Mouse (Mus musculus) liver, embryonic 14.5 days (tissue): ENCODE measurements at regions not wholly inside any gene's neighbourhood (a gene's known extent, or its start where the extent isn't known, plus 50 kb on each side); places are given as distances from the start of the nearest gene placed in this dataset.

Experiments
- ATAC-seq: fragments of 200-750 bp; cut with Nextera tagmentation; 2 replicates; pipeline ENCODE4 v1.8.0; 2017; ENCODE audit warnings: moderate number of reproducible peaks, mild to moderate bottlenecking, moderate library complexity; ENCODE audit not compliant: insufficient read depth
- DNase-seq, 3 experiments: peaks; one replicate each; pipeline ENCODE4 v3.0.0-alpha.2; 2012 to 2013; ENCODE audit warnings: low read depth in 3 of 3, low spot score in 3 of 3
- H3K27ac ChIP-seq: fragments of 300-500 bp; sonication (generic); 2 replicates; pipeline ENCODE4 v1.5.1; 2014; ENCODE audit warnings: moderate library complexity, mild to moderate bottlenecking, control low read depth, inconsistent platforms
- H3K27me3 ChIP-seq: fragments of 300-500 bp; sonication (generic); 2 replicates; pipeline ENCODE4 v1.6.1; 2014; ENCODE audit warnings: mild to moderate bottlenecking, low read length, moderate library complexity; ENCODE audit not compliant: control insufficient read depth, insufficient read depth
- H3K36me3 ChIP-seq: fragments of 300-500 bp; sonication (generic); replicated peaks from 2 replicates; pipeline ENCODE4 v1.6.1; 2014; ENCODE audit warnings: low read depth; ENCODE audit not compliant: control insufficient read depth, insufficient read depth
- H3K4me1 ChIP-seq, 2 experiments: fragments of 200-500 bp in 1 of 2; fragments of 300-500 bp in 1 of 2; sonication (generic) in 1 of 2; replicated peaks; 2 replicates each; pipeline ENCODE4 v1.6.1; 2012 to 2014; ENCODE audit warnings: antibody characterized with exemption in 1 of 2, inconsistent platforms in 1 of 2, low read length in 1 of 2; ENCODE audit not compliant: control insufficient read depth in 2 of 2, insufficient read depth in 2 of 2
- H3K4me2 ChIP-seq: fragments of 300-500 bp; sonication (generic); 2 replicates; pipeline ENCODE4 v1.6.1; 2014; ENCODE audit warnings: low read depth, mild to moderate bottlenecking, control low read depth, moderate library complexity
- H3K4me3 ChIP-seq, 2 experiments: fragments of 200-500 bp in 1 of 2; fragments of 300-500 bp in 1 of 2; sonication (generic) in 1 of 2; 2 replicates each; pipeline ENCODE4 v1.5.1; 2012 to 2014; ENCODE audit warnings: low read depth in 2 of 2, low read length in 2 of 2, mild to moderate bottlenecking in 2 of 2, control low read depth in 1 of 2, inconsistent platforms in 1 of 2, moderate library complexity in 1 of 2; ENCODE audit not compliant: insufficient read depth in 1 of 2
- H3K9ac ChIP-seq: fragments of 300-500 bp; sonication (generic); replicated peaks from 2 replicates; pipeline ENCODE4 v1.6.1; 2014; ENCODE audit warnings: mild to moderate bottlenecking, control low read depth, moderate library complexity
- H3K9me3 ChIP-seq: fragments of 300-500 bp; sonication (generic); 2 replicates; pipeline ENCODE4 v1.6.1; 2016; ENCODE audit warnings: low read length, mixed read lengths; ENCODE audit not compliant: control insufficient read depth
- CTCF ChIP-seq: IDR thresholded peaks from 2 replicates; pipeline ENCODE4 v1.5.1; 2016; ENCODE audit warnings: antibody characterized with exemption, low read depth, control low read depth
- EP300 ChIP-seq: IDR thresholded peaks from 2 replicates; pipeline ENCODE4 v1.6.1; 2016; ENCODE audit warnings: antibody characterized with exemption, low read depth
- WGBS: fragments of 180-500 bp; shearing (Covaris S2); extraction: QIAGEN DNeasy Blood & Tissue Kit; methylation state at CpG from one replicate; pipeline ENCODE4 v1.1.7; 2014; ENCODE audit not compliant: insufficient replicate concordance; 5-methylcytosine and 5-hydroxymethylcytosine counted together

DNA sequence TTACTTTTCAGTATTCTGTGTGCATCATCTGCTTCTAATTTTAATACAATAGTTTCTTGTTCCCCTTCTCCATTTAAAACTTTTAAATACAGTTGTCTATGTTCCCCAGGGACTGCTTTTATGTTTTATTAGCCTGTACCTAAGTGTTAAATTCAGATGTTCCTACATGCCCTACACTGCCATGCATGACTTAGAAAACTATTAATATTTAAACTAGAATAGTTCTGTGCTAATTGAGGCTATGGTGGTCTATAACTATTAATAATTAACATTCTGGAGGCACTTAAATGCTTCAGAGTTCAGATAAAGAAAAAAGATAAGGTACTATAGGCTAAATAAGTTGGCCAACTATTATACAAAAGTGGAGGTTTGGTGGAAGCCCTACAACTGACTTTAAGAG lies 647.3 kb upstream of the Rag2 start:
- ATAC-seq = no peak

DNA sequence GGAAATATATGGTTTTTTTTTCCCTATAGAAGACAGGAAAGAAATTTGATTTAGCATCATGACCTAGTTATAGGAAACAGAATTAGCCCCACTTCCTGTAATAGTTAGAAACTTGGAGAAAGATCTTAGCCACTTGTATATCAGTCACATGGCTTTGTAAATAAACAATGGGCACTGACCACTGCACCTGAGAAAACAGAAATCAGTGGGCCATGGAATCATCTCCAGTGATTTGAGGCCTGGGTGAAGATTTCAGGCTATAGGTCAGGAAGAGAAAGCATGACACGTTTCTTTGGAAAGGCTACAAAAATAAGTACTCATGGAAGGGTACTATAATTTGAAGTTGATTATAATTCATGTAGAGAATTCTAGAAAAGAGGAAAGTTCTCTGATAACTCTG lies 642.2 kb upstream of the Rag2 start:
- H3K9me3 ChIP-seq = no peaks in the 10 kb centered on the region
- no peaks in the 10 kb centered on the region for H3K27me3 ChIP-seq
- no peak overlapping the region for H3K4me2 ChIP-seq
- no peak for ATAC-seq
- no peak for DNase-seq
- no peak overlapping the region for H3K27ac ChIP-seq
- no peaks in the 10 kb centered on the region for H3K4me1 ChIP-seq
- no peak overlapping the region for H3K4me3 ChIP-seq
- WGBS = 34% methylated on average over 1 of the region's 1 CpGs
- H3K9ac ChIP-seq = no peak overlapping the region
- no peaks in the 10 kb centered on the region for H3K36me3 ChIP-seq
- TF ChIP-seq CTCF = no peak
- no peak for TF ChIP-seq EP300

More for the DNA sequence above, 647.3 kb upstream of the Rag2 start:
- no peaks in the 10 kb centered on the region for H3K27me3 ChIP-seq
- no peak overlapping the region for H3K9ac ChIP-seq
- no peaks in the 10 kb centered on the region for H3K36me3 ChIP-seq
- DNase-seq = no peak
- no peak overlapping the region for H3K4me2 ChIP-seq
- TF ChIP-seq CTCF (no peak), EP300 (no peak)
- no peaks in the 10 kb centered on the region for H3K9me3 ChIP-seq
- no peak overlapping the region for H3K27ac ChIP-seq
- H3K4me3 ChIP-seq = no peak overlapping the region
- H3K4me1 ChIP-seq = no peaks in the 10 kb centered on the region

DNA sequence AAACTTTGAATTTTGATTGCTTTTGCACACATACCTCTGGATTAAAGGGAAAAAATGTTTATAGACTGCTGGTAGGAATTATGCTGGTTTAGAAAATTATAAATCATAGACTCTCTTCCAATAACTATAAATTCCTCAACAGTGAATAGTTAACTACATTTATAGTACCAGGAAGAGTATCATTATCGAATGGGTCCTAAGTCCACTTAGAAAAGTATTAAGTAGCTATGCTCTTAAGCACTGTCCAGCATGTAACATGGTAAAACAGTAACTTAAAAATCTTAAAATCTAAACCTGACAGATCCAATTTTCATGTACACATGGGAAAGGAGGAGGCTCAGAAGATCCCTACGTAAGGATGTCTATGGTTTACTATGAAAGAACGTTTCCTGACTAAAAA lies 609.2 kb upstream of the Rag2 start:
- Histone ChIP-seq H3K36me3 (no peaks in the 10 kb centered on the region), H3K27me3 (no peaks in the 10 kb centered on the region), H3K4me3 (no peak overlapping the region), H3K9ac (no peak overlapping the region), H3K27ac (no peak overlapping the region), H3K4me1 (no peaks in the 10 kb centered on the region), H3K9me3 (no peaks in the 10 kb centered on the region), H3K4me2 (no peak overlapping the region)
- DNase-seq (no peak), ATAC-seq (no peak)
- 45% methylated on average over 3 of the region's 3 CpGs for WGBS
- no peak for TF ChIP-seq CTCF
- TF ChIP-seq EP300 = no peak

DNA sequence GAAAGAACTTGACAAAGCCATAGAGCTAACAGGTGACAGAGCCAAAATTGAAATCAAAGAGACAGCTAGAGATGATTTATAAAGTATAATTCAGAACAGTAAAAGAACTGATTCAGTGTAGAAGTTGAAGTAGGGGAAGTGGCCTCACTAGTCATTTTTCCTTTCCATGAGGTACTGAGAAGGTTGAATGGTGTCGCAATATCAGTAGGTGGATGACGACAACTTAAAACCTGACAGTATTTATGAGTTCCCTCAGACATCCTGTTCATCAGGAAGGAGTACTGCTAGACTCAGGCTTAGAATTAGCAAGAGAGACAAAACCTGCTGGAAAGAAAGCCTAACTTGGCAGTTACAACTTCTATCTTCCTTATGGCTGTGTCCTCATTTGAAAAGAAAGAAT lies 605.1 kb upstream of the Rag2 start:
- no peaks in the 10 kb centered on the region for H3K27me3 ChIP-seq
- H3K9me3 ChIP-seq = no peaks in the 10 kb centered on the region
- no peaks in the 10 kb centered on the region for H3K36me3 ChIP-seq
- WGBS = 46% methylated on average over 2 of the region's 2 CpGs
- TF ChIP-seq EP300 (no peak), CTCF (no peak)
- no peak for DNase-seq
- no peak overlapping the region for H3K4me2 ChIP-seq
- no peak for ATAC-seq
- no peak overlapping the region for H3K4me3 ChIP-seq
- H3K4me1 ChIP-seq = no peaks in the 10 kb centered on the region
- H3K9ac ChIP-seq = no peak overlapping the region
- H3K27ac ChIP-seq = no peak overlapping the region

GRCm38 (mm10) chr2:101021515-101021914 lies 603.0 kb upstream of the Rag2 start:
- no peaks in the 10 kb centered on the region for H3K9me3 ChIP-seq
- 74% methylated on average over 2 of the region's 2 CpGs for WGBS
- H3K9ac ChIP-seq = no peak overlapping the region
- DNase-seq (no peak), ATAC-seq (no peak)
- no peaks in the 10 kb centered on the region for H3K36me3 ChIP-seq
- H3K4me1 ChIP-seq = no peaks in the 10 kb centered on the region
- H3K27me3 ChIP-seq = no peaks in the 10 kb centered on the region
- H3K27ac ChIP-seq = no peak overlapping the region
- no peak overlapping the region for H3K4me2 ChIP-seq
- no peak overlapping the region for H3K4me3 ChIP-seq
- TF ChIP-seq EP300 = no peak
- no peak for TF ChIP-seq CTCF

- WGBS = 61% methylated on average over 3 of the region's 3 CpGs
- Histone ChIP-seq H3K4me2 (no peak overlapping the region), H3K9ac (no peak overlapping the region), H3K36me3 (no peaks in the 10 kb centered on the region), H3K4me3 (no peak overlapping the region), H3K9me3 (no peaks in the 10 kb centered on the region), H3K4me1 (no peaks in the 10 kb centered on the region), H3K27ac (no peak overlapping the region), H3K27me3 (no peaks in the 10 kb centered on the region)
- DNase-seq = no peak
- ATAC-seq = no peak
- TF ChIP-seq EP300 = no peak
- TF ChIP-seq CTCF = no peak
Measured at GRCm38 (mm10) chr2:101043050-101043449, 581.5 kb upstream of the Rag2 start.
